Mouse (Mus musculus) liver, adult 10 weeks (tissue): ENCODE results near the gene Pigw. TPM values are rescaled to one million over a fixed set of nuclear protein-coding genes. Genes with fewer than 3 reads are reported as not detected.

Source experiments
- polyA plus RNA-seq: library from polyadenylated mRNA; stranded (reverse); fragments of 350-450 nt; fragmentation: Illumina TruSeq; extraction: RNeasy Lipid Tissue Mini Kit (QIAGEN cat#74804); gene quantifications from one replicate; pipeline ENCODE4 v1.2.3, GENCODE M21; 2014; ENCODE audit warnings: low read depth, low replicate concordance

Gene Pigw
- 8.8 TPM for polyA plus RNA-seq

GRCm38 (mm10) chr11:84879772-84880464, at the start of gene Pigw, which contains the start of gene Myo19:
TSS of gene Pigw (minus strand) at chr11:84880285.
TSS of gene Myo19 (plus strand) at chr11:84880148.

GRCm38 (mm10) chr11:84916053-84916702, 36.1 kb upstream of the Pigw start, which contains the start of gene Znhit3:
TSS of gene Znhit3 (minus strand) at chr11:84916366.

GRCm38 (mm10) chr11:84870337-84871043, 9.6 kb downstream of the Pigw start, which contains the start of gene Ggnbp2:
TSS of gene Ggnbp2 (minus strand) at chr11:84870817.

GRCm38 (mm10) chr11:84828516-84829399, 51.3 kb downstream of the Pigw start, which contains the start of gene Dhrs11:
TSS of gene Dhrs11 (minus strand) at chr11:84828994.

Other genes with a start within 250 kb of the Pigw start
- gene Mrm1, start 60.8 kb downstream of the Pigw start, polyA plus RNA-seq = 0.69 TPM
- gene Dhrs11, start 51.3 kb downstream of the Pigw start, polyA plus RNA-seq = 11.2 TPM
- 188 TPM for gene Ggnbp2, start 9.5 kb downstream of the Pigw start, polyA plus RNA-seq
- gene Myo19, start 137 bp downstream of the Pigw start, polyA plus RNA-seq = 1.6 TPM
- gene Znhit3, start 36.1 kb upstream of the Pigw start, polyA plus RNA-seq = 5.2 TPM
- gene Car4, start 77.5 kb upstream of the Pigw start, polyA plus RNA-seq = not detected